9 mouse cellular contexts compared by ENCODE assay signal in the genomic region with DNA sequence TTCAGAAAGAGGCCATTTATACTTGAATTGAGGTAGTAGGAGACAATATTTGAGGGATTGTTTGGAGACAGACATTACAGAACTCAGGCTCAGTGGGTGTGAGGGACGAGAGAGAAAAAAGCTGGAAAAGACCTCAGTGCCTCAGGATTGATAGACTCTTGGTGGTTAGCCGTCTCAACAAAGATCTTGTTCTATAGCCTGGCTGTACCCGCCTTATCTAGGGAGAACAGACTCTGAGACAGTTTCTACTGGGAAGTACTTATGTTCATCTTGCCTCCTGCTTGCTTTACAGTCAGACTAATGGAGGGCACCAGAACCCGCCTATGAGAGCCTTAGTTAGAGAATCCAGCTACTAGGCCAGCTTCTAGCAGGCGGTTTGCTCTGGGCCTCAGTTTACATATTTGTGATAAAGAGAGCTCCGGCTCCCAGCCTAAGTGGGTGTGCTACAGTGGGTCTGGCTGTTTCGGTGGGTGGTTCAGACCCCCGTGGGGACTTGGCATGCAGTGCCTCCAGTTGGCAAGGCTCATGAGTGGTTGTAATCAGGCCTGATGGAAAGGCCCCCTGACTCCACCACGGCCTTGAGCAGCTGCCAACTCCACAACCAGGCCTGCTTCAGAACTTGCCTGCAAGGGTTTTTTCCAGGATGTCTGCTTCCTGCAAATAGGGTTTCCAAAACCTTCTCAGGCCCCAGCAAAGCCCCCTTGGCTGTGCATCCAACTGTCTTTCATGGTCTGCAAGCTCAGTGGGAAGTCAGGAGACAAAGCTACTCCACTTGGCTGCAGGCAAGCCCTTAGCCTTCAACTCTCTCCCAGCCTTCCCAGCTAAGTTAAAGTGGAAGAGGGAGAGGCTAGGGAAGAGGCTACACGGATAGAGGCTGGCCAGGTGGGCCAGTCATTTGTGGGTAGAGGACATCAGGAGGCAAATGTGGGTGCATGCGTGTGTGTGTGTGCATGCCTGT.
DNase-seq lines count a peak whose midpoint lies in the region; ATAC-seq and TF ChIP-seq lines count a peak whose summit lies in the region.
"Had no signal": no experiment of that assay in that cellular context is flagged by ENCODE, and none has a peak within 500 bp of the region (broad histone marks: within the 10 kb centered on the region; RNA-seq: fewer than 3 reads in every experiment).

No protein-coding gene starts in this region.

- DNase-seq in left cerebral cortex, postnatal 4 days, result peak; percentile 95
- DNase-seq in left cerebral cortex, postnatal 36 days (ENCODE audit: low spot score in 2 of 2), result no peak
- DNase-seq in brain, embryonic 14.5 days (ENCODE audit: low read depth), result peak; percentile 79
- DNase-seq in heart, postnatal 4 days, result peak; percentile 50
- no peak for DNase-seq in urinary bladder, adult 18-20 months (ENCODE audit: low spot score in 2 of 2)
- DNase-seq in layer of hippocampus, adult 11-12 months (ENCODE audit: low spot score), result no peak
- DNase-seq in thymus, postnatal 10 days (ENCODE audit: low spot score in 2 of 2), result no peak
- DNase-seq: kidney, adult 18-20 months had no signal

- H3K27me3 ChIP-seq in midbrain, embryonic 13.5 days, result no peaks in the 10 kb centered on the region

- H3K9ac ChIP-seq in midbrain, embryonic 13.5 days (replicated peaks), result no peak overlapping the region

- intact Hi-C loops in left cerebral cortex, postnatal 4 days (cut with DNase I), result no loop called here
- intact Hi-C loops in left cerebral cortex, postnatal 36 days (cut with DNase I), result loop anchor here (5.0 kb wide), 1 partner anchor 124 kb away; a partner anchor contains a TSS

- peak overlapping the region; percentile 25; the same call in 1 of the 2 replicates for H3K27ac ChIP-seq in midbrain, embryonic 13.5 days

- no peak overlapping the region for H3K4me2 ChIP-seq in midbrain, embryonic 13.5 days (replicated peaks)

- TF ChIP-seq POLR2A in brain, embryonic 14.5 days (IDR thresholded peaks at IDR 0.05; ENCODE audit: borderline replicate concordance, extremely low read depth, insufficient read depth, insufficient read length, poor library complexity, severe bottlenecking), result no peak

- no peaks in the 10 kb centered on the region for H3K9me3 ChIP-seq in midbrain, embryonic 13.5 days

- TF ChIP-seq CTCF in brain, embryonic 14.5 days (IDR thresholded peaks at IDR 0.05; ENCODE audit: borderline replicate concordance, extremely low read depth, insufficient read depth, insufficient read length), result no peak

- WGBS in midbrain, embryonic 13.5 days, result 86% methylated on average over 11 of the region's 11 CpGs

- ATAC-seq in midbrain, embryonic 13.5 days, result no peak

- H3K36me3 ChIP-seq in midbrain, embryonic 13.5 days, result no peaks in the 10 kb centered on the region

- no peak overlapping the region for H3K4me3 ChIP-seq in midbrain, embryonic 13.5 days (replicated peaks)

- peaks cover 39% of the 10 kb centered on the region for H3K4me1 ChIP-seq in midbrain, embryonic 13.5 days (replicated peaks)

Comparison
In these comparisons a context has a peak if more than half of its experiments do, and no peak if none do; other contexts are left out.
1. DNase-seq: peak in left cerebral cortex, postnatal 4 days (single experiment), brain, embryonic 14.5 days (single experiment) and heart, postnatal 4 days (single experiment); none in left cerebral cortex, postnatal 36 days (0 of 2), urinary bladder, adult 18-20 months (0 of 2), layer of hippocampus, adult 11-12 months (single experiment) and thymus, postnatal 10 days (0 of 2).